Mouse (Mus musculus) embryonic facial prominence, embryonic 11.5 days (tissue): ENCODE results near the gene Mepe. TPM values are rescaled to one million over a fixed set of nuclear protein-coding genes. Genes with fewer than 3 reads are reported as not detected.

ENCODE experiments used
- ATAC-seq: fragments of 200-750 bp; cut with Nextera tagmentation; replicated peaks from 2 replicates; pipeline ENCODE4 v1.8.0; 2017; ENCODE audit warnings: low read depth; ENCODE audit not compliant: insufficient number of reproducible peaks, low FRiP score, low TSS enrichment
- DNase-seq: peaks from one replicate; pipeline ENCODE4 v3.0.0-alpha.2; 2015; ENCODE audit warnings: low spot score
- H3K27ac ChIP-seq: fragments of 300-500 bp; sonication (generic); replicated peaks from 2 replicates; pipeline ENCODE4 v1.5.1; 2014; ENCODE audit warnings: mild to moderate bottlenecking, low read depth, low read length, control low read depth
- H3K27me3 ChIP-seq: fragments of 300-500 bp; sonication (generic); 2 replicates; pipeline ENCODE4 v1.6.1; 2014; ENCODE audit warnings: mild to moderate bottlenecking, low read length, moderate library complexity, mixed read lengths; ENCODE audit not compliant: control insufficient read depth, insufficient read depth
- H3K36me3 ChIP-seq: fragments of 300-500 bp; sonication (generic); replicated peaks from 2 replicates; pipeline ENCODE4 v1.6.1; 2014; ENCODE audit warnings: low read depth, mild to moderate bottlenecking, low read length, moderate library complexity, mixed read lengths; ENCODE audit not compliant: control insufficient read depth, insufficient read depth
- H3K4me1 ChIP-seq: fragments of 300-500 bp; sonication (generic); 2 replicates; pipeline ENCODE4 v1.6.1; 2014; ENCODE audit warnings: low read length, mixed read lengths; ENCODE audit not compliant: control insufficient read depth, insufficient read depth
- H3K4me2 ChIP-seq: fragments of 300-500 bp; sonication (generic); 2 replicates; pipeline ENCODE4 v1.6.1; 2014; ENCODE audit warnings: low read depth, mild to moderate bottlenecking, control low read depth, low read length, moderate library complexity
- H3K4me3 ChIP-seq: fragments of 300-500 bp; sonication (generic); 2 replicates; pipeline ENCODE4 v1.5.1; 2014; ENCODE audit warnings: low read depth, low read length, control low read depth
- H3K9ac ChIP-seq: fragments of 300-500 bp; sonication (generic); replicated peaks from 2 replicates; pipeline ENCODE4 v1.6.1; 2014; ENCODE audit warnings: mild to moderate bottlenecking, control low read depth, low read length
- H3K9me3 ChIP-seq: fragments of 300-500 bp; sonication (generic); replicated peaks from 2 replicates; pipeline ENCODE4 v1.6.1; 2016; ENCODE audit warnings: mild to moderate bottlenecking, low read length, inconsistent platforms, mixed read lengths; ENCODE audit not compliant: control insufficient read depth
- WGBS: fragments of 180-500 bp; shearing (Covaris S2); extraction: QIAGEN DNeasy Blood & Tissue Kit; methylation state at CpG from one replicate; pipeline ENCODE4 v1.1.7; 2014; 5-methylcytosine and 5-hydroxymethylcytosine counted together
- polyA plus RNA-seq: library from polyadenylated mRNA; unstranded; fragments of >200 nt; fragmentation: Nextera tagmentation; extraction: Ambion mirVana; gene quantifications from 2 replicates; pipeline ENCODE4 v1.2.1, GENCODE M21; 2014

Mepe gene
- polyA plus RNA-seq, 1 experiment from 2014 or later: not detected

DNA sequence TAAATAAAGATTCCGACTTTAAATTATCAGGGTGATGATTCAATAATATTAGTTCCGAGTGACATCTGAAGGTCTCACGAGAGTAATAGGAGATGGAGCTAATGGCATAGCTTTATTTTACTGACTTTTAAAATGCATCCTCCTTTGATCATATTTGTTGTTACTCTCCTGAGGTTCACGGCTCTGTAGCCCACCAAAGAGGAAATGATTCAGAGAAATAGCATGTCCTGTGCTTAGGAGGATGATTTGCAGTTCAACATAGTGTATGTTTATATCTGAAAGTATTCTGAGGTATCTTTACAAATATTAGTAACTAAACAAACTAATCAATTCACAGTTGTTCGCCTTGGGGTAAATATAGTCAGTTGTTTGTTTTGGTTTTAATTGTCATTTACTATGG is 32.4 kb downstream of the Mepe start:
- DNase-seq (no peak), ATAC-seq (no peak)
- H3K9me3 ChIP-seq: no peaks in the 10 kb centered on the region
- H3K36me3 ChIP-seq: no peaks in the 10 kb centered on the region
- no peak overlapping the region for H3K27ac ChIP-seq
- H3K9ac ChIP-seq: no peak overlapping the region
- H3K27me3 ChIP-seq: no peaks in the 10 kb centered on the region
- 71% methylated on average over 5 of the region's 5 CpGs for WGBS
- H3K4me1 ChIP-seq: no peaks in the 10 kb centered on the region
- no peak overlapping the region for H3K4me2 ChIP-seq
- no peak overlapping the region for H3K4me3 ChIP-seq

DNA sequence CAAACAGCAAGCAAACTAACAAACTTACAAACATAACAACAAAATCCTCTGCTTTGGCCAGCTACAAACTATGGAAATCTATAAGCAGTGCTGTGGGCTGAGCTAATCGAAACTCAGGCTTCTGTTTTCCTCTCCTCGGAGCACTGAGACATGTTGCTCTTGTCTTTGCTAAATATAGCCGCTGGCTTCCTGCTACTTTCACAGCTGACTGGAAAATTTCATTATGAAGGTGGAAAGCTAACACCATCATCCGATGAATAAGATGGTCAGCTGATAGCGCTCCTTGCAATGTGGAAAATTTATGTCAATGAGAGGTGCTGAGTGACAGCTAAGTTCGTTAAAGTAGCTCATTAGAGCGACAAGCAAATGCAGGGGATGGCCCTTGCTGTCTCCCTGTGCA is 33.5 kb downstream of the Mepe start:
- Histone ChIP-seq H3K9me3 (no peaks in the 10 kb centered on the region), H3K4me3 (no peak overlapping the region), H3K4me2 (no peak overlapping the region), H3K27ac (no peak overlapping the region), H3K4me1 (no peaks in the 10 kb centered on the region), H3K27me3 (no peaks in the 10 kb centered on the region), H3K9ac (no peak overlapping the region), H3K36me3 (no peaks in the 10 kb centered on the region)
- 54% methylated on average over 7 of the region's 7 CpGs for WGBS
- DNase-seq (no peak), ATAC-seq (no peak)

DNA sequence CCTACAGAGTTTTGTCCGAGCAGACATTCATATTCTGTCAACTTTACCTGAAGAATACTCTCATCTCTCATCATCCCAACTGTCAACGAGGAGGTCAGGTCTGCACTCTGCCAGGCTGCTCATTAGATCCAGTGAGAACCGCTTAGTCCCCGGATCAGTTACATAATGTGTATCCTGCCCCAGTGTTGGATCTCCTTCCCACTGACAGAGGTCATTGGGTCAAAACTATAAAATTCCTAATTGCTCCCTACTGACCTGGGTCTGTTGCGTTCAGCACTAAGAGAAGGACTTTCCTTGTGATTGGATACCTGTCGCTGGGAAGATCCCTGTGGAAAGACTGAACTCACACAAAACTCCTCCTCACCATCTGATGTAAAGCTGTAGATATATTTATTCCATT is 34.1 kb downstream of the Mepe start:
- ATAC-seq: 0 out of 2 replicates have a peak, but pooled peaks have one; percentile 85

DNA sequence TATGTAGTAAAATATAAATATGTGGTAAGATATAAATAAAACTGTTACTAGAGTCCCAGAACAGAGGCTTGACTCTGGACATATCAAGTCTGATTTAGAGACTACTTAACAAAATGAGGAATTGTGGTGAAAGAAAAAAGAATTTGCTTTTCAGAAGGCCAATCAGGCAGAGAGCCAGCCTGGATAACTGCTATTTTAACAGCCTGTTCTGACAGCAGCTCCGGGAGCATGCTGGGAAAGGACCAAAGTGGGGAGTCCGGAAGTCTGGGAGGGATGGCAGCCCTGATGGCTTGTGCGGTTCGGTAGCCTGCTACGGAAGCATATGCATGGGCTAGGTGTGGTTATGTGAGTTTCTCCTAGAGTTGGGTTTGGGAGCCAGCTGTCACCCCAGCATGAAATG is 45.5 kb downstream of the Mepe start:
- Histone ChIP-seq H3K27ac (no peak overlapping the region), H3K27me3 (no peaks in the 10 kb centered on the region), H3K9ac (no peak overlapping the region), H3K4me1 (no peaks in the 10 kb centered on the region), H3K9me3 (no peaks in the 10 kb centered on the region), H3K36me3 (no peaks in the 10 kb centered on the region), H3K4me3 (no peak overlapping the region), H3K4me2 (no peak overlapping the region)
- ATAC-seq: no peak
- no peak for DNase-seq
- WGBS: 77% methylated on average over 5 of the region's 5 CpGs

More for the DNA sequence above, 34.1 kb downstream of the Mepe start:
- no peak overlapping the region for H3K27ac ChIP-seq
- H3K27me3 ChIP-seq: no peaks in the 10 kb centered on the region
- WGBS: 35% methylated on average over 6 of the region's 6 CpGs
- H3K4me1 ChIP-seq: no peaks in the 10 kb centered on the region
- no peak overlapping the region for H3K4me2 ChIP-seq
- H3K9me3 ChIP-seq: no peaks in the 10 kb centered on the region
- no peaks in the 10 kb centered on the region for H3K36me3 ChIP-seq
- no peak overlapping the region for H3K9ac ChIP-seq
- H3K4me3 ChIP-seq: no peak overlapping the region
- peak; percentile 26 for DNase-seq

DNA sequence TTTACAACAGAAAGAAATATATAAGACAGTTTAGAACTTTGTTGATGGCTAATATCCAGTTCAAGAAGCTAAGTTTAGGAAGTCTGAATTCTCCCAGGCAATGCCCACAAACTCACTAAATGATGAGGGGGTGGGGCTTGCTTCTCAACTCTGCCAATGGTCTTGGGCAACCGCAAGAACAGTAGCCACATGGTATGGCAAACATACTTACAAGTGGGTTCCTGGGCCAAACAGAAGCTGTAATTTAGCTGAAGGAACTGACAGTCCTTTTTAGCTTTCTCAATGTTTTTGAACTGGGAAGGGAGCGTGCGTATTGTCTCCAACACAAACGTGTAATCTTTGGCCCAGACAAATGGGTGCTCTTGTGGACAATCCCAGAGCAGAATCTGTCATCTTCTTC is 46.2 kb downstream of the Mepe start:
- DNase-seq: no peak
- H3K4me1 ChIP-seq: no peaks in the 10 kb centered on the region
- no peak overlapping the region for H3K4me2 ChIP-seq
- H3K36me3 ChIP-seq: no peaks in the 10 kb centered on the region
- no peak overlapping the region for H3K4me3 ChIP-seq
- H3K27me3 ChIP-seq: no peaks in the 10 kb centered on the region
- H3K27ac ChIP-seq: no peak overlapping the region
- WGBS: 91% methylated on average over 4 of the region's 4 CpGs
- ATAC-seq: no peak
- no peak overlapping the region for H3K9ac ChIP-seq
- no peaks in the 10 kb centered on the region for H3K9me3 ChIP-seq

DNA sequence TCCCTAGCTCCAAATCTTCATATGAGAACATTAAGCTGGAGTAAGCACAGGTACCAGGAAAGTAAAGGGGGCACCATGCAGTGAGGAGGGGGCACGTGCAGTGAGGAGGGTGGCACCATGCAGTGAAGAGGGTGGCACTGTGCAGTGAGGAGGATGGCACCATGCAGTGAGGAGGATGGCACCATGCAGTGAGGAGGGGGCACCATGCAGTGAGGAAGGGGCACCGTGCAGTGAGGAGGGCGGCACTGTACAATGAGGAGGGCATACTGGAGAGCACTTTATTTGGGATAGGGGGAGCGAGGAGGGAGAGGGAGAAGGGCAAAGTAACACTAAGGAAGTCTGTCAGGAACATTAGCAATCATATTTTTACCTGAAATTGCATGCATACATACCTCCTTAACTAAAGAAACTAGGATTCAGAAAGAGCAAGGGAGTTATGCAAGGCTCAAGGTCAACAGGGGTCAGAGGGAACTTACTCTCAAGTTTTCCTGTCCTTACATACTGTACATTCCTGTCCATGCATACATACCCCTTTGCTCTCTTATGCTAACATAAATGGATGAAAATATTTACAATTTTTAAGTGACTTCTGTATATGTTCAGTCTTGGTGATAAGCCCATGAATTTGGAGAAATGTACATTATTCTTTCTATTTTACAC is 48.6 kb downstream of the Mepe start:
- H3K4me3 ChIP-seq: no peak overlapping the region
- 86% methylated on average over 4 of the region's 4 CpGs for WGBS
- no peak overlapping the region for H3K9ac ChIP-seq
- ATAC-seq: peak; percentile 65; the same call in 1 of the 2 replicates
- H3K4me2 ChIP-seq: no peak overlapping the region
- H3K36me3 ChIP-seq: no peaks in the 10 kb centered on the region
- no peaks in the 10 kb centered on the region for H3K27me3 ChIP-seq
- no peaks in the 10 kb centered on the region for H3K9me3 ChIP-seq
- H3K27ac ChIP-seq: no peak overlapping the region
- no peaks in the 10 kb centered on the region for H3K4me1 ChIP-seq
- no peak for DNase-seq

DNA sequence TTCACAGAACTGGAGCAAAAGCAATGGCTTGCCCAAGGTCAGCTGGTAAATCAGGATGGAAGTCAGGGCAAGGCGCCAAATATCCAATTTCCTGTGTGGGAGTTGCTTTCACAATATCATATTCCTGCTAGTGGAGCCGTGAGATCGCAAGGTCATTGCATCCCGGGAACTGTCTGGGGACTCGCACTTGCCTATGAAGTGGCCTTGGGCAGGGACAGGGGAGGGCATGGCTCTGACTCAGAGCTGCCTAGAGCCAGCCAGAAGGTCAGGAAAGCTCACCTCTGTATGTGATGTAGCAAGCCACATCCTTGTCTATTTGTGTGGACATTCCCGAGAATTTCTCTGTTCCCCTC is 49.2 kb downstream of the Mepe start:
- no peaks in the 10 kb centered on the region for H3K27me3 ChIP-seq
- H3K27ac ChIP-seq: no peak overlapping the region
- H3K4me1 ChIP-seq: no peaks in the 10 kb centered on the region
- no peak overlapping the region for H3K4me2 ChIP-seq
- no peaks in the 10 kb centered on the region for H3K36me3 ChIP-seq
- DNase-seq (peak; percentile 23), ATAC-seq (no peak)
- H3K9me3 ChIP-seq: no peaks in the 10 kb centered on the region
- H3K9ac ChIP-seq: no peak overlapping the region
- 41% methylated on average over 6 of the region's 6 CpGs for whole genome bisulfite sequencing
- no peak overlapping the region for H3K4me3 ChIP-seq

DNA sequence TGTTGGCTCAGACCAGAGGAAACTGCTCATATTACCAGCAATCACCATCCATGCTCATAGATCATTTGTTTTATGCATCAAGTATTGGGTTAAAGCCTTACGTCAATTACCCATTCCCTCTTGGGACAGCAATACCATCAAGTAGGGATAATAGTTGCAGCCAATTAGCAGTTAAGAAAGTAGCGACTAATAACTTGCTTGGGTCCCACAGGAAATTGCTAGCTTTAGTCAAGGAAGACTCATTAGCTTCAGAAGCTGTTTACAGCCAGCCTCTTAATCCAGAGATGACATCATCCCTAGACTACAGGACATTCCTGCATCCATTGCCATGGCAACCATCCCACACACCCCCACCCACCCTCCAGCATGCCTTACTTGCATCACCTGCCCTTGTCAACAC is 50.0 kb downstream of the Mepe start:
- no peaks in the 10 kb centered on the region for H3K4me1 ChIP-seq
- H3K4me3 ChIP-seq: no peak overlapping the region
- H3K27ac ChIP-seq: no peak overlapping the region
- no peak for DNase-seq
- H3K4me2 ChIP-seq: no peak overlapping the region
- no peaks in the 10 kb centered on the region for H3K27me3 ChIP-seq
- 45% methylated on average over 2 of the region's 2 CpGs for WGBS
- H3K9me3 ChIP-seq: no peaks in the 10 kb centered on the region
- H3K9ac ChIP-seq: no peak overlapping the region
- H3K36me3 ChIP-seq: no peaks in the 10 kb centered on the region
- peak; percentile 53; the same call in 1 of the 2 replicates for ATAC-seq
